Mouse (Mus musculus): ENCODE results near the gene Acyp1.

GRCm38 (mm10) chr12:85264940-85265339, 23.3 kb downstream of the Acyp1 start:
- TF ChIP-seq CTCF (IDR thresholded peaks at IDR 0.05; ENCODE audit: insufficient read depth, low read depth, low read length) (no peak), POLR2A (IDR thresholded peaks at IDR 0.05; ENCODE audit: insufficient read depth, low read depth, low read length) (no peak)
